Mouse (Mus musculus) midbrain, embryonic 11.5 days (tissue): Measurements from ENCODE around the gene Galnt9. TPM values are rescaled to one million over a fixed set of nuclear protein-coding genes. Genes with fewer than 3 reads are reported as not detected.

Experiments used
- ATAC-seq: fragments of 200-750 bp; cut with Nextera tagmentation; 2 replicates; pipeline ENCODE4 v1.8.0; 2017; ENCODE audit warnings: moderate TSS enrichment, moderate library complexity; ENCODE audit not compliant: low FRiP score
- DNase-seq: peaks from one replicate; pipeline ENCODE4 v3.0.0; 2015; ENCODE audit warnings: low spot score; ENCODE audit errors: missing footprints
- H3K27ac ChIP-seq: fragments of 300-500 bp; sonication (generic); 2 replicates; pipeline ENCODE4 v1.5.1; 2014; ENCODE audit warnings: low read depth, low read length
- H3K27me3 ChIP-seq: fragments of 300-500 bp; sonication (generic); 2 replicates; pipeline ENCODE4 v1.6.1; 2014; ENCODE audit warnings: mild to moderate bottlenecking, low read length, moderate library complexity, mixed read lengths; ENCODE audit not compliant: control insufficient read depth, insufficient read depth
- H3K36me3 ChIP-seq: fragments of 300-500 bp; sonication (generic); 2 replicates; pipeline ENCODE4 v1.6.1; 2014; ENCODE audit warnings: mild to moderate bottlenecking, low read length, moderate library complexity, mixed read lengths; ENCODE audit not compliant: control insufficient read depth, insufficient read depth
- H3K4me1 ChIP-seq: fragments of 300-500 bp; sonication (generic); 2 replicates; pipeline ENCODE4 v1.6.1; 2014; ENCODE audit warnings: low read length; ENCODE audit not compliant: control insufficient read depth, insufficient read depth
- H3K4me2 ChIP-seq: fragments of 300-500 bp; sonication (generic); 2 replicates; pipeline ENCODE4 v1.6.1; 2014; ENCODE audit warnings: mild to moderate bottlenecking, moderate library complexity
- H3K4me3 ChIP-seq: fragments of 300-500 bp; sonication (generic); 2 replicates; pipeline ENCODE4 v1.5.1; 2014; ENCODE audit warnings: low read depth, low read length
- H3K9ac ChIP-seq: fragments of 300-500 bp; sonication (generic); 2 replicates; pipeline ENCODE4 v1.6.1; 2014; ENCODE audit warnings: low read length
- H3K9me3 ChIP-seq: fragments of 300-500 bp; sonication (generic); 2 replicates; pipeline ENCODE4 v1.6.1; 2016; ENCODE audit warnings: low read length; ENCODE audit not compliant: control insufficient read depth
- WGBS: fragments of 180-500 bp; shearing (Covaris S2); extraction: QIAGEN DNeasy Blood & Tissue Kit; methylation state at CpG from one replicate; pipeline ENCODE4 v1.1.7; 2014; 5-methylcytosine and 5-hydroxymethylcytosine counted together
- polyA plus RNA-seq: library from polyadenylated mRNA; unstranded; fragments of >200 nt; fragmentation: Nextera tagmentation; extraction: Ambion mirVana; gene quantifications from 2 replicates; pipeline ENCODE4 v1.2.1, GENCODE M21; 2014

Galnt9 gene
- polyA plus RNA-seq, 1 experiment from 2014 or later = 5.8 TPM

DNA sequence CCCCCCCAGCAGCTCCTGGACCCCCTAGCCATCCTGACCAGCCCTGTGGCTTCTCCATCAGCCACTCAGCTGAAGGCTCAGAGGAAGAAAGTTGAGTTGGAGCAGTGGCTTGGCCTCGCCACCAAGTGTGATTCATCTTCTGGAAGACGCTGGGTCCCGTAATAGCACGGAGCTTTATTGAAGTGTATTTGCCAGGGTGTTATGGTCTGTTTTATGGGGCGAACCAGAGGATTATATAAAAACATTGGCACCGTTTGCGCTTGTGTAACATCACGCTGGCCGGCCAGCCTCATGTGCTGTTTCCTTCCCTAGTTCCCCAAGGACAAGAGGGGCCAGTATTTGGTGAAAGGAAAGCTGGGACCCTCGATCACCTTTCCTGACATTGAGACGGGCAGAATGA is 2.0 kb downstream of the Galnt9 start:
- Histone ChIP-seq H3K4me1 (0 out of 2 replicates have a peak, but pooled peaks cover 2% of the 10 kb centered on the region), H3K36me3 (no peaks in the 10 kb centered on the region), H3K9ac (no peak overlapping the region), H3K4me2 (no peak overlapping the region; the same call in 1 of the 2 replicates), H3K27me3 (peaks cover 35% of the 10 kb centered on the region), H3K4me3 (no peak overlapping the region), H3K9me3 (no peaks in the 10 kb centered on the region), H3K27ac (no peak overlapping the region)
- WGBS = 85% methylated on average over 11 of the region's 11 CpGs
- ATAC-seq (no peak), DNase-seq (no peak)

DNA sequence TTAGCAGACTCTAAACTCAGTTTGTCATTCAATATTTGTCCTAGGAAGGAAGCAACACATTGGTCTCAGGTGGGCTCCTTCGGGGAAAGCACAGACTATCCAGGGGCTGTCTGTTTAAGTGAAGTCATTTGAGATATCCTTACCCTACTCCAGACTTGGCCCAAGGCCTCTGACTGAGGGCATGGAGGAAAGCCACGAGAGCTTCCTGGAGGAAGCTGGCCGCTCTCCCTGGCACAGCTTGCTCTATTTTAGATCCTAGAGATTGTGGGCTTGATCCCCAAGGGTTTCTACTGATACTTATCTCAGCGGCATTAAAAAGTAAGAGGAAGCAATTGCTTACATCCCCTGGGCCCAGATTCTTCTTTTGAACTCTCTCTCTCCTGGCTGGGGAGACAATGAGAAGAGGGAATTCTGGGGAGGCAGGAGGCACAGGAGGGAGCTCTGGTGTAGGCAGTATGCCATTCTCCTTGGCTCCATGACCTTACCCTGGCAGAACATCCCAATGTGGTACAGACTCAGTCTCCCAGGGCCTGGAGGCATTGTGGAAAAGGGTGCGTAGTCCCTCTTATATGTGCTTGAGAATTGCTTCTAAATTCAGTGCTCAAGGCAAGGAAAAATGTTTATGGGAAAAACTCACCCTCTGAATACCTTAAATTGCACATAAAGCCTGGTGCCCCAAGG is 2.7 kb downstream of the Galnt9 start:
- no peaks in the 10 kb centered on the region for H3K9me3 ChIP-seq
- DNase-seq = peak; percentile 65
- H3K27ac ChIP-seq = no peak overlapping the region
- peaks cover 35% of the 10 kb centered on the region for H3K27me3 ChIP-seq
- WGBS = 79% methylated on average over 5 of the region's 5 CpGs
- ATAC-seq = no peak
- H3K4me2 ChIP-seq = no peak overlapping the region
- H3K9ac ChIP-seq = no peak overlapping the region
- H3K4me3 ChIP-seq = no peak overlapping the region
- 0 out of 2 replicates have a peak, but pooled peaks cover 2% of the 10 kb centered on the region for H3K4me1 ChIP-seq
- no peaks in the 10 kb centered on the region for H3K36me3 ChIP-seq

DNA sequence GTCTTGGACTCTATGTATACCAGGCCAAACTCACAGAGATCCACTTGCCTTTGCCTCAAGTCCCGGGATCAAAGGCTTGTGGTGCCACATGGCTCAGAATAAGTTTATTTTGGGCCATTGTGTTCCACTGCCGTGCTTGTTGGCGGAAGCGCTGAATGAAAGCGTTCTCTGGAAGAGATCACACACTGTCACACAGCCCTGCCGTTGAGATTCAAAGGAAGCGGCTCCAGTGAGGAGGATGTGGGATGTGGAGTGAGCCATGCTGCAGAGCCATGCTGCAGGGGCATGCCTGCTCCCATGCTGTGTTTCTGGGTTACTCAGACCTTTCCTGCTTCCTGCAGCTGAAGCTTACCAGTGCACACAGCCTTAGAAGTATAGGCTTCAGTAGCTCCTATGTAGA is 4.3 kb downstream of the Galnt9 start:
- no peaks in the 10 kb centered on the region for H3K36me3 ChIP-seq
- H3K9ac ChIP-seq = no peak overlapping the region
- no peak overlapping the region for H3K4me3 ChIP-seq
- 0 out of 2 replicates have a peak, but pooled peaks cover 2% of the 10 kb centered on the region for H3K4me1 ChIP-seq
- ATAC-seq (no peak), DNase-seq (peak; percentile 76)
- no peak overlapping the region for H3K4me2 ChIP-seq
- H3K27ac ChIP-seq = no peak overlapping the region
- peaks cover 29% of the 10 kb centered on the region for H3K27me3 ChIP-seq
- WGBS = 29% methylated on average over 7 of the region's 7 CpGs
- no peaks in the 10 kb centered on the region for H3K9me3 ChIP-seq

DNA sequence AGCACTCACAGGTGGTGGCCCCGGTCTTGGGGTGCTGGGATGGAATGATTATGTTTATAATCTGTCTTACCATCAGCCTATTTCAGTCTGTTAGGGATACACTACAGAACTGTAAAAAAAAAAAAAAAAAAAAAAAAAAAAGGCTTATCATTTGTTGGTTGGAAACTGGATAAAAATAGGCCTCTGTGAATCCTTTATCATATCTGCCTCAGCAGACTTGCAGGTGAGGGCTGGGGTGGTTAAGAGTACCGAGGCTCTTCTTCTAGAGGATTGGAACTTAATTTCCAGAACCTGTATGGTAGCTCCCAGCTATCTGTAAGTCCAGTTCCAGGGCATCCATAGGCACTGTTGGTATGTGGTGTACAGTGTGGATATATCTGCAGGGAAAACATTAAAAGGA is 6.0 kb downstream of the Galnt9 start:
- Histone ChIP-seq H3K9me3 (no peaks in the 10 kb centered on the region), H3K27ac (no peak overlapping the region), H3K4me2 (no peak overlapping the region), H3K36me3 (no peaks in the 10 kb centered on the region), H3K9ac (no peak overlapping the region), H3K4me1 (no peaks in the 10 kb centered on the region), H3K4me3 (no peak overlapping the region), H3K27me3 (peaks cover 12% of the 10 kb centered on the region; the same call in 1 of the 2 replicates)
- ATAC-seq (no peak), DNase-seq (no peak)
- 79% methylated on average over 2 of the region's 2 CpGs for WGBS

DNA sequence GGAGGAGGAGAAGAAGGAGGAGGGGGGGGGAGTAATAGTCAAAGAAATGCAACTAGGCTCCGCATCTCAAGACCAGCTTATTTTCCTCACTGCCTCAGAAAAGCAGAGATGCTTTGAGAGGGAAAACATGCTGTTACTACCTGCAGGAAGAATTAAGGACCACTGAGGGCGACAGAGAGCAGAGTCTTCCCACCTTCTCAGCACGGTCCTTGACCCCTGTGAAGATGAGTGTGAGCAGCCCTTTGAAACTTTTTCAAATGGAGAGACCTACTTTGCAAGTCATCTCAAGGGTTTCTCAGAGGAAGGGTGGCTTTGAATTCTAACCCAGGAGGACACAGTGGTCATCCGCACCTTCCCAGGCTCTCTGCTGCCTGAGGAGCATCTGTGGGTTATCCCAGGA is 6.7 kb downstream of the Galnt9 start:
- Histone ChIP-seq H3K4me1 (no peaks in the 10 kb centered on the region), H3K27me3 (peaks cover 6% of the 10 kb centered on the region; the same call in 1 of the 2 replicates), H3K9ac (no peak overlapping the region), H3K36me3 (no peaks in the 10 kb centered on the region), H3K4me2 (no peak overlapping the region), H3K9me3 (no peaks in the 10 kb centered on the region), H3K4me3 (no peak overlapping the region), H3K27ac (no peak overlapping the region)
- WGBS = 28% methylated on average over 4 of the region's 4 CpGs
- peak; percentile 81 for DNase-seq
- ATAC-seq = no peak

DNA sequence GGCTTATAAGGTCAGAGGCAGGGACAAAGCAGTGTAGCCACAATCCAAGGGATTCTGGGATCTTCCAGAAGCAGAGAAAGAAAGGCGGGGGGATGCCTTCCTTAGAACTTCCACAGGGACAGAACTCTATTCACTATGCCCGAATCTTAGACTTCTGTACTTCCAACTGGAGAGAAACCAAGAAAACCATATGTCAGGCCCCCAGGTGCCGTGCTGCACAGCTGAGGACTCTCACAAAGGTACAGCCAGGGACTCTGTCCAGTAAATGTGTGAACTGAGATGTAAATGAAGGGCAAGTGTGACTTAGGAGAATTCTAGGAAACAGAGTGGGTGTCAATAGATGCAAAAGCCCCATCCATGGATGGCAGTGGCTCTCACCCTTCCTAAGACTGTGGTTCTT is 7.8 kb downstream of the Galnt9 start:
- Histone ChIP-seq H3K4me1 (no peaks in the 10 kb centered on the region), H3K36me3 (no peaks in the 10 kb centered on the region), H3K9ac (no peak overlapping the region), H3K4me2 (no peak overlapping the region), H3K4me3 (no peak overlapping the region), H3K27ac (no peak overlapping the region), H3K27me3 (peaks cover 1% of the 10 kb centered on the region; the same call in 1 of the 2 replicates), H3K9me3 (no peaks in the 10 kb centered on the region)
- WGBS = 77% methylated on average over 3 of the region's 3 CpGs
- DNase-seq = no peak
- no peak for ATAC-seq

DNA sequence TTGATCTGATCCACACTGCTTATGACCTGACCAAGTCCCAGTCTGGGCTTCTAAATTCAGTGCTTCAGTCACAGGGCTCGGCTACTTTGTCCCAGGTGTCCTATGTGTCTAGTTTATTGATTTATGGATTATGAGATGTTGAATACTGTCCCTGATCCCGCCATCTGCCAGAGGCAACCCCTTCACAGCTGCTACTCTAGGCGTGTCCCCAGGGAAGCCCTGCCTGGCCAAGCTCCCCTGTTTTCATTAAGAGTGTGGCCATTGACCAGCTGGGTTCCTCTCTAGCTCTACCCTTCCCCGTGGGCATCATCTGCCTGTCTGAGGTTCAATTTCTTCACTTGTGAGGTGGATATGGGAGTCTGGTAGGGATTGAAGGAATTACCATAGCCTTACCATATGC is 9.2 kb downstream of the Galnt9 start:
- peak; percentile 81 for DNase-seq
- no peaks in the 10 kb centered on the region for H3K9me3 ChIP-seq
- no peaks in the 10 kb centered on the region for H3K4me1 ChIP-seq
- H3K27ac ChIP-seq = 0 out of 2 replicates have a peak overlapping the region, but pooled peaks have one; percentile 1
- H3K27me3 ChIP-seq = no peaks in the 10 kb centered on the region
- H3K36me3 ChIP-seq = no peaks in the 10 kb centered on the region
- 67% methylated on average over 4 of the region's 4 CpGs for WGBS
- H3K9ac ChIP-seq = no peak overlapping the region
- ATAC-seq = peak; percentile 87
- H3K4me2 ChIP-seq = no peak overlapping the region
- no peak overlapping the region for H3K4me3 ChIP-seq

DNA sequence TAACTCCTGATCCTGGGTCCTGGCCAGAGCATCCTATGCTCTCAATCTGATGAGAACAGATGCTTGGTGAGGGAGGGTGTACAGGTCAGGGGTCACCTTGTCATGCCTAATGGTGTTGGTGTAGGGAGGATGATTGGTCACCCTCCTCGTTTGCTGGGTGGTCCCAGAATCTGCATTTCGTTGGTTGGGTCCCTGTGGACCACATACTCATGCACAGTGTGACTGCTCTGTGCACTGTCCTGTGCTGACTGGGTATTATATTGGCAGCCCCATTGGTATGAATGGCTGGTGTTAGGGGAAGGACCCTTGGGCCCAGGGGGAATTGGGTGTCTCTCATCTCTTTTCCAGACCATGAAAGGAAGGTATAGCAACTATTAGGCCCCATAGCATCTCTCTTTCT is 11.0 kb downstream of the Galnt9 start:
- ATAC-seq (no peak), DNase-seq (peak; percentile 19)
- WGBS = 72% methylated on average over 2 of the region's 2 CpGs
- Histone ChIP-seq H3K9me3 (no peaks in the 10 kb centered on the region), H3K36me3 (no peaks in the 10 kb centered on the region), H3K27ac (no peak overlapping the region), H3K4me2 (no peak overlapping the region), H3K27me3 (no peaks in the 10 kb centered on the region), H3K4me3 (no peak overlapping the region), H3K4me1 (no peaks in the 10 kb centered on the region), H3K9ac (no peak overlapping the region)

DNA sequence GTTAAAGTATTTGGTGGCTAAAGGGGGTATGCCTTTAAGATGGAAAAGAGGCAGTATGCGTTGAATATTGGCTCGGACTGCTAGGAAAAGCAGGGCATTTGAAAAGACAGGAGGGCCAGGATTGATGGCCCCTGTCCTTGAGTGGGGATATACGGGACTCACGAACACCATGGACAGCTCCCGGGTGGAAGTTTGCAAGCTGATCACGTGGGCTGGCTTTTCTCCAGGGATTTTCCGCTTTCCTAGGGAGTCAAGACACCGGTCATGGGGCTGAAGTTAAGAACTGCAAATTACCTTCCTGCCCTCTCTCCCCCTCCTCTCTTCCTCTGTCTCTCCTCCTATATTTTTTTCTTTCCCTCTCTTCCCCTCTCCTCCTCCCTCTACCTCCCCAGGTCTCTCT is 14.2 kb downstream of the Galnt9 start:
- H3K27ac ChIP-seq = no peak overlapping the region
- H3K4me1 ChIP-seq = no peaks in the 10 kb centered on the region
- H3K9ac ChIP-seq = no peak overlapping the region
- H3K9me3 ChIP-seq = no peaks in the 10 kb centered on the region
- WGBS = 13% methylated on average over 8 of the region's 8 CpGs
- no peaks in the 10 kb centered on the region for H3K27me3 ChIP-seq
- no peak overlapping the region for H3K4me2 ChIP-seq
- no peaks in the 10 kb centered on the region for H3K36me3 ChIP-seq
- H3K4me3 ChIP-seq = no peak overlapping the region
- ATAC-seq = no peak
- peak; percentile 82 for DNase-seq
